Mouse (Mus musculus): ENCODE results near the gene H2-Q1. TPM values are rescaled to one million over a fixed set of nuclear protein-coding genes. Genes with fewer than 3 reads are reported as not detected.
"Not testable (repeated sequence)": the region's sequence is repeated elsewhere in the genome, so short reads cannot be mapped to it uniquely, and the experiment has no call there.

H2-Q1 gene
- polyA plus RNA-seq, 1 experiment from 2014 or later = not detected

- WGBS = 1% methylated on average over 39 of the region's 40 CpGs
- TF ChIP-seq CTCF (IDR thresholded peaks at IDR 0.05; ENCODE audit: low read depth) = no peak
- H3K9me3 ChIP-seq (replicated peaks; ENCODE audit: low read length) = no peaks in the 10 kb centered on the region
- no peak within 1 kb of the TSS for H3K27ac ChIP-seq
- peak within 1 kb of the TSS; percentile 31; the same call in 1 of the 2 replicates for H3K9ac ChIP-seq (ENCODE audit: low read depth, low read length)
- H3K4me3 ChIP-seq (replicated peaks; ENCODE audit: low read depth, low read length) = peak within 1 kb of the TSS; percentile 39
- DNase-seq (ENCODE audit: low spot score) (peak; percentile 5), ATAC-seq (replicated peaks; ENCODE audit: low FRiP score, low read depth) (no peak)
- H3K4me2 ChIP-seq (ENCODE audit: low read length) = peak within 1 kb of the TSS; percentile 74
- 0 out of 2 replicates have a peak, but pooled peaks cover 6% of the 10 kb centered on the region for H3K4me1 ChIP-seq (replicated peaks; ENCODE audit: insufficient read depth, low read length)
- H3K36me3 ChIP-seq (ENCODE audit: insufficient read depth, low read length) = no peaks in the 10 kb centered on the region
- no peaks in the 10 kb centered on the region for H3K27me3 ChIP-seq (ENCODE audit: insufficient read depth, low read length)
Observed at GRCm38 (mm10) chr17:35342071-35342671, 22.0 kb downstream of the H2-Q1 start, which contains the start of gene H2-Q2. Gene H2-Q2, plus strand, starts transcription at chr17:35342242.

GRCm38 (mm10) chr17:35342711-35343476, 22.7 kb downstream of the H2-Q1 start:
- WGBS = 2% methylated on average over 46 of the region's 46 CpGs
- TF ChIP-seq CTCF (IDR thresholded peaks at IDR 0.05; ENCODE audit: low read depth) = no peak
- H3K4me2 ChIP-seq (ENCODE audit: low read length) = peak overlapping the region; percentile 74
- no peak overlapping the region for H3K27ac ChIP-seq
- 0 out of 2 replicates have a peak, but pooled peaks cover 6% of the 10 kb centered on the region for H3K4me1 ChIP-seq (replicated peaks; ENCODE audit: insufficient read depth, low read length)
- H3K36me3 ChIP-seq (ENCODE audit: insufficient read depth, low read length) = no peaks in the 10 kb centered on the region
- H3K9me3 ChIP-seq (replicated peaks; ENCODE audit: low read length) = no peaks in the 10 kb centered on the region
- ATAC-seq (replicated peaks; ENCODE audit: low FRiP score, low read depth) = peak; percentile 78
- peak overlapping the region; percentile 39 for H3K4me3 ChIP-seq (replicated peaks; ENCODE audit: low read depth, low read length)
- DNase-seq (ENCODE audit: low spot score) = no peak
- peak overlapping the region; percentile 31; the same call in 1 of the 2 replicates for H3K9ac ChIP-seq (ENCODE audit: low read depth, low read length)
- H3K27me3 ChIP-seq (ENCODE audit: insufficient read depth, low read length) = no peaks in the 10 kb centered on the region

- ATAC-seq (replicated peaks; ENCODE audit: low FRiP score, low read depth); H3K4me3 ChIP-seq (replicated peaks; ENCODE audit: low read depth, low read length); H3K27ac ChIP-seq; H3K9me3 ChIP-seq (replicated peaks; ENCODE audit: low read length); H3K27me3 ChIP-seq (ENCODE audit: insufficient read depth, low read length); H3K4me1 ChIP-seq (replicated peaks; ENCODE audit: insufficient read depth, low read length); H3K9ac ChIP-seq (ENCODE audit: low read depth, low read length); DNase-seq (ENCODE audit: low spot score); H3K36me3 ChIP-seq (ENCODE audit: insufficient read depth, low read length); H3K4me2 ChIP-seq (ENCODE audit: low read length): not testable (repeated sequence)
Observed at GRCm38 (mm10) chr17:35347659-35348058, 27.5 kb downstream of the H2-Q1 start.

GRCm38 (mm10) chr17:35353275-35353674, 33.1 kb downstream of the H2-Q1 start:
- not testable (repeated sequence) for H3K36me3 ChIP-seq (ENCODE audit: insufficient read depth, low read length); DNase-seq (ENCODE audit: low spot score); H3K9ac ChIP-seq (ENCODE audit: low read depth, low read length); H3K27me3 ChIP-seq (ENCODE audit: insufficient read depth, low read length); H3K4me2 ChIP-seq (ENCODE audit: low read length); ATAC-seq (replicated peaks; ENCODE audit: low FRiP score, low read depth); H3K27ac ChIP-seq; H3K9me3 ChIP-seq (replicated peaks; ENCODE audit: low read length); H3K4me1 ChIP-seq (replicated peaks; ENCODE audit: insufficient read depth, low read length); H3K4me3 ChIP-seq (replicated peaks; ENCODE audit: low read depth, low read length)
- 41% methylated on average over 6 of the region's 6 CpGs for WGBS

GRCm38 (mm10) chr17:35354071-35354470, 33.9 kb downstream of the H2-Q1 start:
- ATAC-seq (replicated peaks; ENCODE audit: low FRiP score, low read depth) (no peak), DNase-seq (ENCODE audit: low spot score) (no peak)
- H3K4me2 ChIP-seq (ENCODE audit: low read length) = no peak overlapping the region
- no peak for TF ChIP-seq CTCF (IDR thresholded peaks at IDR 0.05; ENCODE audit: low read depth)
- 76% methylated on average over 2 of the region's 2 CpGs for WGBS
- no peak overlapping the region for H3K9ac ChIP-seq (ENCODE audit: low read depth, low read length)
- H3K27ac ChIP-seq = no peak overlapping the region
- H3K36me3 ChIP-seq (ENCODE audit: insufficient read depth, low read length) = no peaks in the 10 kb centered on the region
- H3K4me1 ChIP-seq (replicated peaks; ENCODE audit: insufficient read depth, low read length) = no peaks in the 10 kb centered on the region
- H3K9me3 ChIP-seq (replicated peaks; ENCODE audit: low read length) = no peaks in the 10 kb centered on the region
- H3K27me3 ChIP-seq (ENCODE audit: insufficient read depth, low read length) = no peaks in the 10 kb centered on the region
- H3K4me3 ChIP-seq (replicated peaks; ENCODE audit: low read depth, low read length) = no peak overlapping the region

- ATAC-seq (replicated peaks; ENCODE audit: low FRiP score, low read depth) (no peak), DNase-seq (ENCODE audit: low spot score) (no peak)
- TF ChIP-seq CTCF (IDR thresholded peaks at IDR 0.05; ENCODE audit: low read depth) = no peak
- Histone ChIP-seq H3K4me1 (replicated peaks; ENCODE audit: insufficient read depth, low read length) (no peaks in the 10 kb centered on the region), H3K4me2 (ENCODE audit: low read length) (no peak overlapping the region), H3K27me3 (ENCODE audit: insufficient read depth, low read length) (no peaks in the 10 kb centered on the region), H3K9me3 (replicated peaks; ENCODE audit: low read length) (no peaks in the 10 kb centered on the region), H3K9ac (ENCODE audit: low read depth, low read length) (no peak overlapping the region), H3K27ac (no peak overlapping the region), H3K36me3 (ENCODE audit: insufficient read depth, low read length) (no peaks in the 10 kb centered on the region), H3K4me3 (replicated peaks; ENCODE audit: low read depth, low read length) (no peak overlapping the region)
- WGBS = 49% methylated on average over 1 of the region's 1 CpGs
Observed at GRCm38 (mm10) chr17:35357086-35357485, 36.9 kb downstream of the H2-Q1 start.
